Mouse (Mus musculus) small intestine, adult 2 months (tissue): ENCODE data around the gene Epm2a.

Experiments
- CTCF ChIP-seq: fragments of 200-500 bp; IDR thresholded peaks from 2 replicates; pipeline ENCODE4 v1.5.1; 2012; ENCODE audit warnings: low read depth, mild to moderate bottlenecking, control low read depth, inconsistent platforms, low read length, moderate library complexity, mixed read lengths; ENCODE audit not compliant: insufficient replicate concordance, insufficient read length; ENCODE audit errors: extremely low read depth
- POLR2A ChIP-seq: fragments of 200-500 bp; IDR thresholded peaks from 2 replicates; pipeline ENCODE4 v1.6.1; 2012; ENCODE audit warnings: low read depth, mild to moderate bottlenecking, control low read depth, inconsistent platforms, low read length, moderate library complexity

DNA sequence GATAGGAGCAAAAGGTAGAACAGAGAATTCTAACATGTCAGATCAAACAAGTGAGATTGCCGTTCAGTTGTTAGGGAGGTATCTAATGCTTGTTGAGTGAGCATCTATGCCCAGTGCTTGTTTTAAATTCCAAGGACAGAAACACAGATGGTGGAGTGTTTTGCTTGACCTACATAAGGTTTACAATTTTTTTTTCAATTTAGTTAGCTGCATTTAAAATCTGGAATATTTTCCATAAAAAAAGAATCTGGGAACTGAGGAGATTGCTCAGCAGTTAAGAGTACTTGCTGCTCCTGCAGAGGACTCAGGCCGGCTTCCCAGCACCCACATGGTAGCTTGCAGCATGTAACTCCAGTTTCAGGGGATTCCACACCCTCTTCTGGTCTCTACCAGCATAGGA, 109.3 kb downstream of the Epm2a start:
- TF ChIP-seq CTCF (no peak), POLR2A (no peak)
